Mouse (Mus musculus): ENCODE results near the gene Uspl1. TPM values are rescaled to one million over a fixed set of nuclear protein-coding genes. Genes with fewer than 3 reads are reported as not detected.

Uspl1 gene
- polyA plus RNA-seq, 1 experiment from 2014 or later: 24.2 TPM

GRCm38 (mm10) chr5:149211041-149211440 is 26.9 kb downstream of the Uspl1 start:
- H3K27ac ChIP-seq: no peak overlapping the region
- WGBS (ENCODE audit: insufficient replicate concordance): 83% methylated on average over 4 of the region's 4 CpGs
- ATAC-seq (ENCODE audit: low read depth): no peak
- H3K36me3 ChIP-seq: peaks cover 93% of the 10 kb centered on the region
- no peak overlapping the region for H3K4me2 ChIP-seq
- DNase-seq: no peak
- no peaks in the 10 kb centered on the region for H3K27me3 ChIP-seq
- peaks cover 3% of the 10 kb centered on the region for H3K4me1 ChIP-seq (replicated peaks)
- no peaks in the 10 kb centered on the region for H3K9me3 ChIP-seq (replicated peaks)
- no peak overlapping the region for H3K9ac ChIP-seq
- H3K4me3 ChIP-seq (replicated peaks): no peak overlapping the region

- H3K4me3 ChIP-seq (replicated peaks): no peak overlapping the region
- no peak for DNase-seq
- H3K27ac ChIP-seq: no peak overlapping the region
- no peaks in the 10 kb centered on the region for H3K27me3 ChIP-seq
- peaks cover 89% of the 10 kb centered on the region for H3K36me3 ChIP-seq
- no peak overlapping the region for H3K9ac ChIP-seq
- no peaks in the 10 kb centered on the region for H3K9me3 ChIP-seq (replicated peaks)
- ATAC-seq (ENCODE audit: low read depth): no peak
- WGBS (ENCODE audit: insufficient replicate concordance): 77% methylated on average over 4 of the region's 4 CpGs
- peaks cover 20% of the 10 kb centered on the region for H3K4me1 ChIP-seq (replicated peaks)
- H3K4me2 ChIP-seq: no peak overlapping the region
Observed at GRCm38 (mm10) chr5:149212806-149213205, 28.7 kb downstream of the Uspl1 start.

- Histone ChIP-seq H3K27me3 (no peaks in the 10 kb centered on the region), H3K9ac (no peak overlapping the region), H3K4me3 (replicated peaks) (no peak overlapping the region), H3K4me2 (no peak overlapping the region), H3K4me1 (replicated peaks) (peaks cover 47% of the 10 kb centered on the region), H3K9me3 (replicated peaks) (no peaks in the 10 kb centered on the region), H3K36me3 (peaks cover 66% of the 10 kb centered on the region), H3K27ac (no peak overlapping the region)
- ATAC-seq (ENCODE audit: low read depth) (no peak), DNase-seq (no peak)
- WGBS (ENCODE audit: insufficient replicate concordance): 98% methylated on average over 7 of the region's 7 CpGs
Observed at GRCm38 (mm10) chr5:149215540-149215939, 31.4 kb downstream of the Uspl1 start.

- Histone ChIP-seq H3K9me3 (replicated peaks) (no peaks in the 10 kb centered on the region), H3K4me1 (replicated peaks) (peaks cover 53% of the 10 kb centered on the region), H3K9ac (no peak overlapping the region), H3K27ac (peak overlapping the region; percentile 47), H3K27me3 (no peaks in the 10 kb centered on the region), H3K4me3 (replicated peaks) (no peak overlapping the region), H3K4me2 (peak overlapping the region; percentile 8; the same call in 1 of the 2 replicates), H3K36me3 (peaks cover 44% of the 10 kb centered on the region)
- ATAC-seq (ENCODE audit: low read depth) (peak; percentile 56), DNase-seq (peak; percentile 16)
- 43% methylated on average over 6 of the region's 6 CpGs for WGBS (ENCODE audit: insufficient replicate concordance)
Observed at GRCm38 (mm10) chr5:149217524-149218357, 33.6 kb downstream of the Uspl1 start.

- no peaks in the 10 kb centered on the region for H3K9me3 ChIP-seq (replicated peaks)
- peaks cover 27% of the 10 kb centered on the region for H3K36me3 ChIP-seq
- peak overlapping the region; percentile 30 for H3K4me2 ChIP-seq
- peak; percentile 75 for ATAC-seq (ENCODE audit: low read depth)
- 13% methylated on average over 3 of the region's 3 CpGs for WGBS (ENCODE audit: insufficient replicate concordance)
- H3K27ac ChIP-seq: no peak overlapping the region
- H3K4me3 ChIP-seq (replicated peaks): no peak overlapping the region
- peaks cover 53% of the 10 kb centered on the region for H3K4me1 ChIP-seq (replicated peaks)
- peak; percentile 49 for DNase-seq
- no peaks in the 10 kb centered on the region for H3K27me3 ChIP-seq
- H3K9ac ChIP-seq: no peak overlapping the region
Observed at GRCm38 (mm10) chr5:149219493-149219892, 35.3 kb downstream of the Uspl1 start.

GRCm38 (mm10) chr5:149221355-149221754 is 37.2 kb downstream of the Uspl1 start:
- Histone ChIP-seq H3K4me2 (no peak overlapping the region), H3K4me1 (replicated peaks) (peaks cover 47% of the 10 kb centered on the region), H3K4me3 (replicated peaks) (no peak overlapping the region), H3K27me3 (no peaks in the 10 kb centered on the region), H3K36me3 (peaks cover 8% of the 10 kb centered on the region), H3K27ac (no peak overlapping the region), H3K9me3 (replicated peaks) (no peaks in the 10 kb centered on the region), H3K9ac (no peak overlapping the region)
- 47% methylated on average over 4 of the region's 4 CpGs for WGBS (ENCODE audit: insufficient replicate concordance)
- DNase-seq: no peak
- no peak for ATAC-seq (ENCODE audit: low read depth)

GRCm38 (mm10) chr5:149224666-149225065 is 40.5 kb downstream of the Uspl1 start:
- H3K4me1 ChIP-seq (replicated peaks): peaks cover 28% of the 10 kb centered on the region
- ATAC-seq (ENCODE audit: low read depth) (no peak), DNase-seq (no peak)
- no peak overlapping the region for H3K4me2 ChIP-seq
- H3K27ac ChIP-seq: no peak overlapping the region
- 40% methylated on average over 7 of the region's 7 CpGs for WGBS (ENCODE audit: insufficient replicate concordance)
- H3K9ac ChIP-seq: no peak overlapping the region
- no peaks in the 10 kb centered on the region for H3K36me3 ChIP-seq
- H3K9me3 ChIP-seq (replicated peaks): no peaks in the 10 kb centered on the region
- H3K27me3 ChIP-seq: no peaks in the 10 kb centered on the region
- H3K4me3 ChIP-seq (replicated peaks): no peak overlapping the region

GRCm38 (mm10) chr5:149228700-149229618 is 44.8 kb downstream of the Uspl1 start:
- peak; percentile 98 for DNase-seq
- no peaks in the 10 kb centered on the region for H3K36me3 ChIP-seq
- H3K27me3 ChIP-seq: no peaks in the 10 kb centered on the region
- peaks cover 17% of the 10 kb centered on the region for H3K4me1 ChIP-seq (replicated peaks)
- H3K4me2 ChIP-seq: peak overlapping the region; percentile 78
- WGBS (ENCODE audit: insufficient replicate concordance): 4% methylated on average over 55 of the region's 55 CpGs
- peak overlapping the region; percentile 70 for H3K9ac ChIP-seq
- ATAC-seq (ENCODE audit: low read depth): peak; percentile 100
- H3K27ac ChIP-seq: peak overlapping the region; percentile 69
- H3K9me3 ChIP-seq (replicated peaks): no peaks in the 10 kb centered on the region
- peak overlapping the region; percentile 60 for H3K4me3 ChIP-seq (replicated peaks)

- no peaks in the 10 kb centered on the region for H3K27me3 ChIP-seq
- ATAC-seq (ENCODE audit: low read depth) (no peak), DNase-seq (no peak)
- H3K4me3 ChIP-seq (replicated peaks): peak overlapping the region; percentile 60
- H3K27ac ChIP-seq: peak overlapping the region; percentile 69
- peaks cover 17% of the 10 kb centered on the region for H3K4me1 ChIP-seq (replicated peaks)
- no peaks in the 10 kb centered on the region for H3K36me3 ChIP-seq
- peak overlapping the region; percentile 70 for H3K9ac ChIP-seq
- WGBS (ENCODE audit: insufficient replicate concordance): 67% methylated on average over 18 of the region's 18 CpGs
- peak overlapping the region; percentile 78 for H3K4me2 ChIP-seq
- no peaks in the 10 kb centered on the region for H3K9me3 ChIP-seq (replicated peaks)
Observed at GRCm38 (mm10) chr5:149229619-149230339, 45.6 kb downstream of the Uspl1 start.

GRCm38 (mm10) chr5:149235002-149235401 is 50.9 kb downstream of the Uspl1 start:
- Histone ChIP-seq H3K27ac (no peak overlapping the region), H3K4me1 (replicated peaks) (peaks cover 4% of the 10 kb centered on the region; the same call in 1 of the 2 replicates), H3K9me3 (replicated peaks) (no peaks in the 10 kb centered on the region), H3K27me3 (no peaks in the 10 kb centered on the region), H3K4me2 (no peak overlapping the region), H3K4me3 (replicated peaks) (no peak overlapping the region), H3K36me3 (no peaks in the 10 kb centered on the region), H3K9ac (no peak overlapping the region)
- WGBS (ENCODE audit: insufficient replicate concordance): 25% methylated on average over 7 of the region's 7 CpGs
- ATAC-seq (ENCODE audit: low read depth) (no peak), DNase-seq (no peak)
